Mouse (Mus musculus): ENCODE data around the gene Tcf20.

DNA sequence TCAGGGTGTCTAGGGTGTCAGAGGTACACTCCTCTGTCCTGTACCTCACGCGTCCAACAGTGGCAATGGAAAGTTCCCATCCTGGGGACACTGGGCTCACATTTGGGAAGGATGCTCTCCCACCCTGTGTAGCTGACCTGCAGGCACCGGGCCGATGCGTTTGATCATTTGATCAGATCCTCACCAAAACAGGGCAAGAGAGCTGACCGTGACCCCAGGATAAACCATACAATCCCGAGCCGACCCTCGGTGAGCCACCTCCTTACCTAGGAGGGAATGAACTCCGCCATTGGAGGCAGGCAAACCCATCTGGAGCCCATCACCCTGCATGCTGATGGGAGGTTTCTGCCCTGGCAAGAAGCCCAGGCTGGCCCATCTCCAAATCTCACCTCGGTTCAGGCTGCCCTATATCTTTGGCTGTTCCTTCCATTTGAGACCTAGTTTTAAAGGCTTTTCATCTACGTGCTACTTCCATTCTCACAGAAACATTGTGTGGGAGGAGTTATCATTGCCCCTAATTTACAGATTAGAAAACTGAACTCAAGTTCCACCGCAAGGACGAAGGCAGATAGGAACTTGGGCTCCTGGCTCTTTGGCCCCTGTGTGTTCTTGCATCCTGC, 49.3 kb upstream of the Tcf20 start:
- TF ChIP-seq CTCF (IDR thresholded peaks at IDR 0.05; ENCODE audit: extremely low read depth, insufficient read length, insufficient replicate concordance, low read depth, low read length) (no peak), POLR2A (IDR thresholded peaks at IDR 0.05; ENCODE audit: low read depth, low read length) (no peak)

Measured in small intestine, adult 2 months (tissue).